Mouse (Mus musculus): ENCODE measurements around the gene Farp2. TPM values are rescaled to one million over a fixed set of nuclear protein-coding genes. Genes with fewer than 3 reads are reported as not detected.

The Farp2 gene
- polyA plus RNA-seq, 1 experiment = 2.9 TPM

GRCm38 (mm10) chr1:93608696-93609245 is 96.9 kb downstream of the Farp2 start:
- Histone ChIP-seq H3K4me1 (ENCODE audit: control insufficient read depth, insufficient read depth, low read length) (no peaks in the 10 kb centered on the region), H3K27ac (ENCODE audit: control insufficient read depth, insufficient read depth, low read depth, low read length) (no peak overlapping the region), H3K4me3 (ENCODE audit: control insufficient read depth, low read depth, low read length) (no peak overlapping the region), H3K27me3 (ENCODE audit: control insufficient read depth, insufficient read depth, low read length) (no peaks in the 10 kb centered on the region), H3K36me3 (ENCODE audit: control insufficient read depth, insufficient read depth, low read length) (no peaks in the 10 kb centered on the region)
- no peak for TF ChIP-seq POLR2A (IDR thresholded peaks at IDR 0.05; ENCODE audit: control insufficient read depth, low read depth, low read length)

GRCm38 (mm10) chr1:93609762-93610161 is 97.9 kb downstream of the Farp2 start:
- Histone ChIP-seq H3K4me3 (ENCODE audit: control insufficient read depth, low read depth, low read length) (no peak overlapping the region), H3K27ac (ENCODE audit: control insufficient read depth, insufficient read depth, low read depth, low read length) (no peak overlapping the region), H3K4me1 (ENCODE audit: control insufficient read depth, insufficient read depth, low read length) (no peaks in the 10 kb centered on the region), H3K27me3 (ENCODE audit: control insufficient read depth, insufficient read depth, low read length) (no peaks in the 10 kb centered on the region), H3K36me3 (ENCODE audit: control insufficient read depth, insufficient read depth, low read length) (no peaks in the 10 kb centered on the region)
- TF ChIP-seq POLR2A (IDR thresholded peaks at IDR 0.05; ENCODE audit: control insufficient read depth, low read depth, low read length) (no peak), CTCF (IDR thresholded peaks at IDR 0.05; ENCODE audit: control insufficient read depth, insufficient read depth, insufficient replicate concordance, low read depth, low read length) (no peak)

GRCm38 (mm10) chr1:93618059-93618748 is 106.3 kb downstream of the Farp2 start:
- TF ChIP-seq CTCF (IDR thresholded peaks at IDR 0.05; ENCODE audit: control insufficient read depth, insufficient read depth, insufficient replicate concordance, low read depth, low read length) (no peak), POLR2A (IDR thresholded peaks at IDR 0.05; ENCODE audit: control insufficient read depth, low read depth, low read length) (no peak)
- H3K27ac ChIP-seq (ENCODE audit: control insufficient read depth, insufficient read depth, low read depth, low read length) = no peak overlapping the region
- no peak overlapping the region for H3K4me3 ChIP-seq (ENCODE audit: control insufficient read depth, low read depth, low read length)
- H3K36me3 ChIP-seq (ENCODE audit: control insufficient read depth, insufficient read depth, low read length) = no peaks in the 10 kb centered on the region; the same call in none of the 2 replicates
- no peaks in the 10 kb centered on the region for H3K27me3 ChIP-seq (ENCODE audit: control insufficient read depth, insufficient read depth, low read length)
- no peaks in the 10 kb centered on the region for H3K4me1 ChIP-seq (ENCODE audit: control insufficient read depth, insufficient read depth, low read length)

GRCm38 (mm10) chr1:93618948-93619347 is 107.1 kb downstream of the Farp2 start:
- H3K4me3 ChIP-seq (ENCODE audit: control insufficient read depth, low read depth, low read length) = no peak overlapping the region
- no peaks in the 10 kb centered on the region for H3K27me3 ChIP-seq (ENCODE audit: control insufficient read depth, insufficient read depth, low read length)
- H3K36me3 ChIP-seq (ENCODE audit: control insufficient read depth, insufficient read depth, low read length) = no peaks in the 10 kb centered on the region; the same call in none of the 2 replicates
- no peaks in the 10 kb centered on the region for H3K4me1 ChIP-seq (ENCODE audit: control insufficient read depth, insufficient read depth, low read length)
- H3K27ac ChIP-seq (ENCODE audit: control insufficient read depth, insufficient read depth, low read depth, low read length) = no peak overlapping the region
- TF ChIP-seq POLR2A (IDR thresholded peaks at IDR 0.05; ENCODE audit: control insufficient read depth, low read depth, low read length) (no peak), CTCF (IDR thresholded peaks at IDR 0.05; ENCODE audit: control insufficient read depth, insufficient read depth, insufficient replicate concordance, low read depth, low read length) (no peak)

GRCm38 (mm10) chr1:93624502-93624901 is 112.6 kb downstream of the Farp2 start:
- TF ChIP-seq POLR2A (IDR thresholded peaks at IDR 0.05; ENCODE audit: control insufficient read depth, low read depth, low read length) (no peak), CTCF (IDR thresholded peaks at IDR 0.05; ENCODE audit: control insufficient read depth, insufficient read depth, insufficient replicate concordance, low read depth, low read length) (no peak)
- Histone ChIP-seq H3K4me3 (ENCODE audit: control insufficient read depth, low read depth, low read length) (no peak overlapping the region), H3K27me3 (ENCODE audit: control insufficient read depth, insufficient read depth, low read length) (no peaks in the 10 kb centered on the region), H3K27ac (ENCODE audit: control insufficient read depth, insufficient read depth, low read depth, low read length) (no peak overlapping the region), H3K4me1 (ENCODE audit: control insufficient read depth, insufficient read depth, low read length) (no peaks in the 10 kb centered on the region), H3K36me3 (ENCODE audit: control insufficient read depth, insufficient read depth, low read length) (peaks cover 2% of the 10 kb centered on the region)

GRCm38 (mm10) chr1:93630796-93631195 is 118.9 kb downstream of the Farp2 start:
- no peak overlapping the region for H3K4me3 ChIP-seq (ENCODE audit: control insufficient read depth, low read depth, low read length)
- no peak for TF ChIP-seq POLR2A (IDR thresholded peaks at IDR 0.05; ENCODE audit: control insufficient read depth, low read depth, low read length)
- no peak overlapping the region for H3K27ac ChIP-seq (ENCODE audit: control insufficient read depth, insufficient read depth, low read depth, low read length)
- no peaks in the 10 kb centered on the region for H3K27me3 ChIP-seq (ENCODE audit: control insufficient read depth, insufficient read depth, low read length)
- H3K4me1 ChIP-seq (ENCODE audit: control insufficient read depth, insufficient read depth, low read length) = peaks cover 7% of the 10 kb centered on the region
- peaks cover 1% of the 10 kb centered on the region for H3K36me3 ChIP-seq (ENCODE audit: control insufficient read depth, insufficient read depth, low read length)

- Histone ChIP-seq H3K36me3 (ENCODE audit: control insufficient read depth, insufficient read depth, low read length) (peaks cover 1% of the 10 kb centered on the region), H3K4me3 (ENCODE audit: control insufficient read depth, low read depth, low read length) (no peak overlapping the region), H3K4me1 (ENCODE audit: control insufficient read depth, insufficient read depth, low read length) (peaks cover 14% of the 10 kb centered on the region), H3K27me3 (ENCODE audit: control insufficient read depth, insufficient read depth, low read length) (no peaks in the 10 kb centered on the region), H3K27ac (ENCODE audit: control insufficient read depth, insufficient read depth, low read depth, low read length) (no peak overlapping the region)
- TF ChIP-seq POLR2A (IDR thresholded peaks at IDR 0.05; ENCODE audit: control insufficient read depth, low read depth, low read length) = no peak
- TF ChIP-seq CTCF (IDR thresholded peaks at IDR 0.05; ENCODE audit: control insufficient read depth, insufficient read depth, insufficient replicate concordance, low read depth, low read length) = no peak
Observed at GRCm38 (mm10) chr1:93632723-93633122, 120.8 kb downstream of the Farp2 start.

Measured in testis, adult 2 months (tissue).